Mouse (Mus musculus): ENCODE results near the gene Fyb.

Gene Fyb

DNA sequence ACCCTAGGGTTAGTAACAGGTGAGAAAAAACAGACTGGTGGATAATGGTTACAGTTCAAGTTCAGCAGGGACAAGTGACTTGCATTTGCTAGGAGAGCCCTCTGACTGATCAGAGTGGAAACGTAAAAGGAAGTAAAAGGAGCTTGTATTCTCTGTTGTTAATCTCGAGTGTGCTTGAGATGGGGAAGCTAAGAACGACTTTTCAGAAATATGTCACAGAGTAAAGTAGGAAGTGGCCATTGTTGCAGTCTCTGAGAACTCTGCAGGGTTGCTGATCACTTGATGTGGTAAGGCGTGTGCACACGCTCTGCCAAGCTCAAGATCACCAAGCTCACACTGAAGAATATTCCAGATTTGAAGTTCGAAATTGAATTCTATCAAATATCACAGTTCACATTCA is 78.7 kb downstream of the Fyb start:
- no peak for DNase-seq

DNA sequence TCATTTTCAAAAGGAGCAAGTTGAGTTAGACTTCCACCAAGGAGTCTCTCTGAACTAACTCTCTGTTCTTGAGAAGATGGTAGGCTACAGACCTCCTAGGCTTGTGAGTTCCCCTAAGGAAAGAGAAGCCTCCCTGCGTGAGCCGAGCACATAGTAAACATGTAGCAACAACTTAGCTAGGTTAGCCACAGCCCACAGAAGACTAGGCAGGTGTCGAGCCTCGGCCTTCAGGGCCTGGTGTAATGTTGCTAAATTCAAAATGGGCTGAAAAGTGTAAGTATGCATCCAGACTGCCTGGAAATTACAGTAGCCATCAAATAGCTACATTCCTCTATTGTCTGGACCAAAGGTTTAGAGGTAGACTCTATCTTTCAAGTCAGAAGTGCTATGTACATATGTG is 79.3 kb downstream of the Fyb start:
- DNase-seq: no peak

DNA sequence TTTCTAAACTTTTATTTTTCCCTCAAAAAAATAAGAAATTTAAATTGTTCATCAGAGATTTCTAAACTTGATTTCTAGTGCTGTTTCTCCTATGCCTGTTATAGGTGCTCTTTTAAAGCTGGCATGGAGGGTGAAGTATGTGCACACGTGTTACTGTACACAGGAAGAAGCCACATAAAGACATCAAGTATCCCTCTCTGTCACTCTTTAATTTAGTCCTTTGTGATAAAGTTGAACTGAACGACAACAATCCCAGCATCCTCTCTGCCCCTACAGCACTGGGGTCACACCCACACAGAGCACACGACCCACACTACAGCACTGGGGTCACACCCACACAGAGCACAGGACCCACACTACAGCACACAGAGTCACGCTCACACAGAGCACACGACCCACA is 88.0 kb downstream of the Fyb start:
- DNase-seq: no peak

DNA sequence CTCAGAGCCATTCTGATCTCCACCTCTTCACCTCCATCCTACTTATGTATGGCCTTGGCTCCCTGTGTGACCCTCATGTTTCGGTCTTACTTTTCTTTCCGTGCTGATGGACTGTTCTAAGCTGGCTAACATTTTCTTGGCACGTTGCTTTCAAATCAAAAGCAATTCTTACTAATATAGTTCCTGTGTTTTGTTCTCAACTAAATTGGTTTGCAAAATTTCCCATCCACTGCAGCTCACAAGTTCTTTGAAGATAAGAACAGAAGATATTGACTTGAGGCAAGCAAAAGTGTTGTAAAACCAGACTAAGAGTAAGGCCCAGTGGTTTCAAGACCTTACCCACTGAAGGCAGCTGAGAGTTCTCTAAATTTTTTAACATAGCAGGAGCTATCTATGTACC is 90.2 kb downstream of the Fyb start:
- no peak for DNase-seq

DNA sequence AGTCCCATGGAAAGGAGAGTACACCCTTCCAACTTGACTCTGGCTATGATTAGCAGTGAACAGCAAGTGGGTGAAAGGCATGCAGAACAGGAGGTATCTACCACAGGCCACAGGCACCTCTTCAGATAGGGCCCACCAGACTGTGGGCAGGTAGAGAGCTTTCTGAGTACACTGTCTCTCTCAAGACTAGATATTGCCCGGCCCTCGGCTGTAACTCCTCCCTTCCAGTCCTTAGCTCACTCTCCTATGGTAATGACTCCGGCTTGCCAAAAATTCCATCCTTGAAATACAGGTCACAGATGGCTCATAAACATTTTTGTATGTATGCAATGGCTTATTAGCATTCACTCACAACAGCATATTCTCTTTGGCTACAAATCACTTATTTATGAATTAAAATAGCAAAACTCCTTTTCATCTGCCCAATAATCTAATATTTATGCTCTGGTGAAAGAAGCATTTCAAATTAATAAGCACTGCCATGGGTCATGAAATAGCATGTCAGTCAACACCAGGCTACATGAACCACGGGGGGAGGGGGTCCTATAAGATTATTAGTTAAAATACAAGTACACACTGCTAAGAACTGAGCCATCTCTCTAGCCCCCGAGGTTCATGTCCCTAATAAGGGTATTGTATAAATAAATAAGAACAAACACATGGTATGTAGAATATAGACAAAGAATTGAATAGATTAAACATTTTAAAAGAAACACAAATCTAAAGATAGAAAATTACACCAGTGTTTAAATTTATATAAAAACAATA is 93.9 kb downstream of the Fyb start:
- no peak for DNase-seq

DNA sequence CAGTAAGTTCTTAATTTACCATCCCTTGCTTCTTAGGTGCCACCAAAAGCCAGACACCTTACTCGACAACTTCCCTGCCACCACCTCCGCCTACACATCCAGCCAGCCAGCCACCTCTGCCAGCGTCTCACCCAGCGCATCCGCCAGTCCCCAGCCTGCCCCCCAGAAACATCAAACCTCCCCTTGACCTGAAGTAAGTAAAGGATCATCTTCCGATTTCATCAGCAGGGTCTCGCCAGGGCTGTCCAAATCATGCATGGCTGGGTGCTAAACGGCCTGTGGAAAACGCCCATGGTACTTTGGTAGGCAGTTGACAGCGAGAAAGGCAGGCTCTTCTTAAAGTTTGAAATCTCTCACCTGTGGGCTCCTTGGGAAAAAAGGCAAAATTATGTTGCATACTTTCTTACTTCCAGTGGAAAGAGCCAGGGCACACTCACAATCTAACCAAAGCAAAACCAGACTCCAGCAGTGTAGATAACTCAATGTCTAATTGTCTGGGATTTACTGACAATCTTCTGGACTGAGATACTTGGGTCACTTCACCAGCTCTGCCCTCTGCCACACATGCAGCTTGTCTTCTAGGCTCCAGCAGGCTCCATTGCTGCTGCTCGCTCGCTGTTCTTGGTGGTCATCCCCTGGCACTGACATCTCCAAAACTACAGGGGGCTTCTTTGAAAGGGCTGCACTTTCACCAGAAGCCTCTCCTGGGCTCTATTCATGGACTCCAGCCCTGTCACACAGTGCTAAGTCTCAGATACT is 97.1 kb downstream of the Fyb start:
- no peak for DNase-seq

DNA sequence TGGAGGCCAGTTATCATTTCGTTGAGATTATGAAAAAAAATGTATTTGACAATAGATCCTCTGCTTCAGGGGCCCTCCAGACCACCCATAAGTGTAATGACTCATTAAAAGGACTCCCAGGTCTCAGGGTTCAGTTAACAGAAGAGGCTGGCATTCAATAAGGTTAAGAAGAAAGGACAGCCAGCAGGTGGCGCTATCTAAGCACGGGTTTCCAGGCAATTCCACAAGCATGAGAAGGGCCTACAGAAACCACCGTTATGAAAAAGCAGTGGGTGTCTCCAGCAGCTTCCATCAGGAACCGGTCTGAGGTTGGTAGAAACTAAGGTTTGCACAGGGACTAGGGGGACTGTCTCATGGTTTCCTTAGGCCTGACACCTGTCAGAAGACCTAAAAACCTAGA is 99.9 kb downstream of the Fyb start:
- DNase-seq: peak; percentile 76 to 80

DNA sequence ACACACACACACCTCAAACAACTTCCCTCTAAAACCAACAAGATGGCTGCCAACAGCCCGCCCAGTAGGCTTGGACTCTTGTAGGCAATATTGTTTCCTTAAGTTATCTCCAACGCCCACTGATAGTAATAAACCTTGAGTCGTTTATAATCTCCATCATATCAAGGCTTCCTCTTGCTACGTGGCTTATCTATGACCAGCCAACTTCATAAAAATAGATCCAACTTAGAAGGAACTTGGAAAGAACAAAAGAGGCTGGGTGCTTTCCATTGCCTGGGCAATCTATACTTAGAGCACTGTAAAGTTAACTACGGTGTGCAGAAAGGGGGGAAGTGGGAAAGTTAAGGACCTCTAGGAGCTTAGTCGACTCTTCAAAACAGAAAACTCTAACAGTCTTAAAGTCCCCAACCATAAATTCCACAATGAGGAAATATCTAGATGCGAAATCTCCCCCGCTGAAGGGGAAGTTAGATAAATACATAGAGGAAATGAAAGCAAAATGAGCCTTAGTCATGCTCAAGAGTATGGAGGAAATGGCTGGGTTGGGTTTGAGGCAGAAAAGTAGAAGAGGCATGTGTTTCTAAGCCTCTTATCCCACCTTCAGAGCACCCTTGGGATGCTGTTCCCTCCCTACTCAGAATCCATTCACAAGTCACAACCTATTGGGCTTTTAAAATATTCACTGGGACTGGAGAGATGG is 101.0 kb downstream of the Fyb start:
- DNase-seq: no peak

DNA sequence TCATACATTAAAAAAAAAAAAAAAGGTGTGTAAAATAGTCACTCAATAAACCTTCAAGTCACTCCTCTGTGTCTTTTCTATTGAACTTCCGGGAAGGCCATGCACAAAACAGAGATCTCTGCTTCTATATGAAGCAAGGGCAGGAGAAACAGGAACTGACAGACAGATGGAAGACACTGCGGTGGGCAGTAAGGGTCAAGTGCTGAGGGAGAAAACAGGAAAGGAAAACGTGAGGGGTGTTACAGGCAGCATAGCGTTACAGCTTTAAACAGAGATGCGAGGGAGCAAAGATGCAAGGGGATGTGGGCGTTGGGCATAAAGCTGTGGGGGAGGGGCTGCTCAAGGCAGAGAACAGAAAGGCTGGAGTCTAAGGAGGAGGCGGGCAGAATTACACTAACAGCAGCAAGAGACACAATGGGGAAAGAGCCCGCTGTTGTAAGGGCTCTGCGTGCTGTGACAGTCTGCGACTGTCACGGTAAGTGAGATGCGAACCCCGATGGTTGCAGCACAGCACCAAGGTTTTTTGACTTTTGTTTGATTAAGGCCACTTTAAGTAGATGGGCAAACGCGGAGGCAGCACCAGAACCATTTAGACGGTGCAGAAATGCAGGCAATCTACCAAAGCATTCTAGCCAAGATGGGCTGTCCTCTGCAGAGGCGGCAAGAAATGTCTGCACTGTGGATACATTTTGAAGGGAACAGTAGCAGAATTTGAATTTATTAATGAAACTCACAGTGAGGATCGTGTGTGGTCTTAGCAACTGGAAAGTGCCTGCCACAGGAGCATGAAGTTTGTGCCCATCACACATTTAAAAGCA is 101.9 kb downstream of the Fyb start:
- DNase-seq: no peak

DNA sequence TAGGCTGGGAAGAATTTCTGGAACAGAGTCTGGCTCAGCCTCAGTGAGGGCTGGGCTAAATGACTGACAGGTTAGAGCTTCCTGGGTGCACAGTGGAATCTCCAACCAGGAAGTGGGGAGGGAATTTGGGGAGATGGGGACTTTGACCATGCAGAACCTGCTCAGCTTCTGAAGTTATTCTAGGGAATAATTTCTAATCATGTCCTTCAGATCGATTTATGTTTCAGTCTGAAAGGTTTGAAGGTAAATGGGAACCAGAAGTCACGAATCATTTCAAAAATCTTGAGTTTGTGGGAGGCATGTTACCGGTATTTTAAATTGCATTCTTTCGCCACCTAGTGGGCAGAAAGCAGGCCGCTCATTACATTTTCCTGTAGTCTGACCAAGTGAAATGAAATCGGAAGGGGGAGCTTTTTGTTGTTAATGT is 103.0 kb downstream of the Fyb start:
- DNase-seq: peak; percentile 50 to 58

DNA sequence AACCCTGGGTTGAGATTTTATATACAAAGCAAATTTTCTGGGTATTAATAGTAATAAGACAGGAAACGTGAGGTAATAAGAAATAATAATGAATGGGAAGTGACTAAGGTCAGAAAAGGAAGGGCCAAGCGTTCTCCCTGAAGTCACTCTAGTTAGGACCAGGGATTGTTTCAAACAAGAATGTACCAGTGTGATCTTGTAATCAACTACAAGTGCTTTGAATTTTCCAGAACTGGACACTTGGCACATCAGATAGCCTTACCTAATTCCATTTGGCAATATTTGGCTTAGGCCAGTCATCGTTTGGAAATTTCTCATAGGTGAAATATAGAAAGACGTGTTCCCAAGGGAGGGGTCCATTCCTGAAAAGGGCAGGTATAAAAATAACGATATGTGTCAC is 103.5 kb downstream of the Fyb start:
- no peak for DNase-seq

DNA sequence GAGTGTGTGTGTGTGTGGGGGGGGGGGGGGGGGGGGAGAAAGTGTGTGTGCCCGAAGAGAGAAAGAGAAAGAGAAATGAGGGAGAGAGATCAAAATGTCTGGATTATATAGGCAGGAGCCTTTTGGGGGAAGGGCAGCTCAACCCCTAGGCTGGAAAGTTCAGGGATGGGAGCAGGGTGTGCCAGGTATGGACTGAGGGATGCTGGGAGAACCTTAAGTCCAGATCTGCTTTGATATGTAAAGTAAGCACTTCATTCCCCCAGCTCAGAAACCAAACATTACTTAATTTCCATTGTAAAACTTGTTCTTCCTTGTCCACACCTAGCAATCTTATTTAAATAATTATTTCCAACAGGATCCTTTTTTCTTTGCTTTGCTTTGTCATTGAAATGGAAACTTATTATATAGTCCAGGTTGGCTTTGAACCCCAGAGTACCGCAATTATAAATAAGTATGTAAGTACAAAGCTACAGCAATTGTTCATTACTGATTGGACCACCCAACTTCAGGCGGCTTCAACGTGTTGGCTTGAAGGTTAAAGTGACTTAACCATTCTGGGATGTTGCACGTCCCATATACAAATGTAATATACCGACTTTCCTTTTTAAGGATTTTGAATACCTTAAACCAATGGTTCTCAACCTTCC is 105.9 kb downstream of the Fyb start:
- no peak for DNase-seq

DNA sequence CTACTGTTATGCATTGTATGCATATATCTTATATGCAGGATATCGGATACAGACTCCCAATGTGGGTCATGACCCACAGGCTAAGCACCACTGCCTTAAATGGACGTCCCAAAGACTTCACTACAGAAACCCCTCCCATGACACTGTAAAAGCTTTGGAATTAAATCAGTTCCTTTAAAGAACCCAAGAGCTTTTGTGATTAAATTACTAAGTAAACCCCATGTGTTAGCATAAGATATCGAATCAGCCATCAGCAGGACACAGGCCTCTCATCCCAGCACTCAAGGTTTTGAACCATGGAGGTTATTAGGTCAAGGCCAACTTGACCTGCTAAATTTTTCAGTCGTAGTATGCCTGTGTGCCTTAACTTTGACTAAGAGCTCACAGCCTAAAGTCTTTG is 106.5 kb downstream of the Fyb start:
- DNase-seq: no peak

DNA sequence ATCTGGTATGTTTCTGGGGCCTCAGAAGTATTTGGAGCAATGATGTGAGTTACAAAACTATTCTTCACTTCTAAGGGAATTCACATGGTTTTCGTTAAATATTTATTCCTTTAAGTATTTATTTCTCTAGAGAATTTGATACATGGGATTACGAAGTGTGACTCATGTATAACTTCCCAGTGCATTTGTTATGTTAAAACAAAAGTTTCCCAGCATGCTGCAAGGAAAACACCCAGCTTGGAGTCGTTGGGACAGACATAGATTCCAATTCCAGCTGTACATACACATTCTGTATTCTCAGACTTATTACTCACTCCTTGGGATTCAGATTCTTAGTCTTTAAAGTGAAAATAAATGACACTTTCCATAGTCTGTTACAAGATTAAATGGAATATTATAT is 112.8 kb downstream of the Fyb start:
- DNase-seq: no peak

DNA sequence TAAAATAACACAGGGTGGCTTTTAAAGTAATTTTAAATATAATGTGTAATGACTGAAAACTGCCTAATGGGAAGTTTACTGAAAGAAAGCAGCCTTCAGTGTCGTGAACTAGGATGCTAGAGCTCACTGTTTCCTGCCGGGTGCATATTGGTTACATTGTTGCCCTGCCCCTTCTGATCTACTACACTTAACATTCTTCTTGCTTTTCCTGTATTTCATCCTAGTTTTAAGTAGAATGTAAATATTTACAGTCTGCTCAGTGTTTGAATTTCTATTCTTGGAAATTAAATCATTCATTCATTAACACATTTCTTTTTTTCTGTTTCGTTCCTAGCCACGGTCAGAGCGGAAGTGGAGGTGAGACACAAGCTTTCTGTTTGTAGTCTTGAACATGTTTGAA is 119.6 kb downstream of the Fyb start:
- DNase-seq: no peak

DNA sequence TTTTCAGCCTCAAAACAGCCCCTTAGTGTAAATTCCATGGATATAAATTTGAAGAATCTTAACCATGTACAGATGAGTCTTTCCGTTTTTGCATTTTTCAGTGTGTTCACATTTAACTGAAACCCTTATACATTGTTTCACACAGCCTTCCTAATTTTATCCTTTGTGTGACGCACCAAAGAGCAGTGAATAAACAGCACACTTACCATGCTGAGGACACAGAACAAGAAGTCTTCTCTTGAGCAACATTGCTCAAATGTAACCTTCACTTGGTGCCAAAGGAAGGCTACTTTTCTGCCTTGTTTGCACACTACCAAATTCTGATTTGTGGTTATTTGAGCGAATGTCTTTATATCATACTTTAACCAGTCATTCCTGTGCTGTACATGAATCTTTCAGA is 122.8 kb downstream of the Fyb start:
- DNase-seq: no peak

DNA sequence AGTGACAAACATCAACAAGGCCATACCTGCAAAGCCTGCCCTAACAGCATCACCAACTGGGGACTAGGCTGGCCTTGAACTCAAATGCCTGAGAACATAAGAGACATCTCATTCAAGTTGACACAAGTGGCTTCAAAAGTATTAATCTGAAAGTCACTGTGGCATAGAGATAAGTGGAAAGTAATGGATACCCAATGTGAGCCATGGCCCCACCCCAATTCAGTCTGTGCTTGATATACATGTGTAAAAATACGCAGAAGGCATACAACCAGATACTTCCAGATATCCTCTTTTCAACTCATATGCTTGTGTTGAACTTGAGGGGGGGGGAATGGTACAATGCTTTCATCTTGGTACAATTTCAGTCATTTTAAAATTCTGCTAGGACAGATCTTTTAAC is 124.4 kb downstream of the Fyb start:
- DNase-seq: no peak

DNA sequence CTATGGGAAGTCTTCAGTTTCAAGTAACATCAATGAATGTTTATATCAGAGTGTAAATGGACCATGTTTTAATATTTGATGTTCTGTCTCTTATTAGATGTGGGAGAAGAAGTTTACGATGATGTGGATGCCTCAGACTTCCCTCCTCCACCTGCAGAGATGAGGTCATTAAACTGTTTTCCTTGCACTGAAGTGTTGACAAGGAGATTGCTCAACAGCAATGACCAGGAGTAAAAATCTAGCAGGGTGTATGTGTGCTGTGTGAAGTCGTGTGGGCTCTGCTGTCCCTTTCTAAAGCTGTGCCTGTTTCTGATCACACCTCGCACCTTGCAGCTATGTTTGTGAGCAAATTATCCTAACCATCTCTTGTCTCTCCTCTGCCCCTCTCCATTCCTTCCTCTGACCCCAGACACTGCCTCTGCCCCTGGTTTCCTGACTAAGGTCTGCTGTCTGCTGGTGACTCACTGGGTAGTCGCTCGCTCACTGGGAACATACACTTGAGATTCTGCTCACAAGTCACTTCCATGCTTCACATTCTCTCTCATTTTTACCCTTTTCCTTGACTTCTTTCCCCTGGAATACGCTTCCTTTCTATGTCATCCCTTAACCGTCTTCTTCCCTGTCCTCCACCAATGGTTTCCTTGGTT is 126.2 kb downstream of the Fyb start:
- peak in 1 of 2 experiments; percentile 47 for DNase-seq

DNA sequence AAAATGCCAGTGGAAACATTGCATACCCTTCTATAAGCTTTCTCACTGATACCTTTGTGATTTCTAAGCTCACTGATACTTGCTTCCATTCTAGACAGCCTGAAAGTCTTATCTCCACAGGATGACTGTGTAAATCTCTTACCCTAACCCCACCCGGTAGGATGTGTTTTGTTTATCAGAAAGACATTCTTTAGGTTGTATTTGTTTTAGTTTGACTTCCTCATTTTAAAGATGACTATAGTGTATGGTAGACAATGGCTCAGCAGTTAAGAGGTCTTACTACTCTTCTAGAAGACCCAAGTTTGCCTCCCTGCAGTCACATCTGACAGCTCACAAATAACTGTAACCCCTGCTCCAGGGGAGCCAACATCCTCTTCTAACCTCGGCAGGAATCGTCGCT is 130.4 kb downstream of the Fyb start:
- DNase-seq: no peak

DNA sequence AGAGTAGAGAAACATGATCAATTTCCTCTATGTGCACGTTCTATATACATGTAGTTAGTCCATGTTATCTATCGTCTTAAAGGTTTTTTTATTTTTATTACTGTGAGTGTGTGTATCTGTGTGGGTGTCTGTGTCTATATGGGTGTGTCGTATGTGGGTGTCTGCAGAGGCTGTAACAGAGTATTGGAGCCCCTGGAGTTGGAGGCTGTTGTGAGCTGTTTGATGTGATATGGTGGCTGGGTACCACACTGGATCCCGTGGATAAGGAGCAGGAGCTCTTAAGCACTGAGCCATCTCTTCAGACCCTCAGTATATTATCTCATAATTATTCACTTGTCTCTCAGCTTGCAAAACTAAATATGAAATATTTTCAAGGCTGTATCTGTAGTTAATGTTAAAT is 135.4 kb downstream of the Fyb start:
- DNase-seq: no peak

DNA sequence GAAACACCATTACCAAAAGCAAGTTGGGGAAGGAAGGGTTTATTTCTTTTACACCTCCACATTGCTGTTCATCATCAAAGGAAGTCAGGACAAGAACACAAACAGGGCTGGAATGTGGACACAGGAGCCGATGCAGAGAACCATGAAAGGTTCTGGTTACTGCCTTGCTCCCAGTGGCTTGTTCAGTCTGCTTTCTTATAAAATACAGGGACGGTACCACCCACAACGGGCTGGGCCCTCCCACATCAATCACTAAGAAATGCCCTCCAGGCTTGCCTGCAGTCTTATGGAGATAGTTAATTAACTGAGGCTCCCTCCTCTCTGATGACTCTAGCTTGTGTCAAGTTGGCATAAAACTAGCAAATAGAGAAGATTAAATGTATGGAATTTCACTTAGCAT is 139.3 kb downstream of the Fyb start:
- DNase-seq: no peak

DNA sequence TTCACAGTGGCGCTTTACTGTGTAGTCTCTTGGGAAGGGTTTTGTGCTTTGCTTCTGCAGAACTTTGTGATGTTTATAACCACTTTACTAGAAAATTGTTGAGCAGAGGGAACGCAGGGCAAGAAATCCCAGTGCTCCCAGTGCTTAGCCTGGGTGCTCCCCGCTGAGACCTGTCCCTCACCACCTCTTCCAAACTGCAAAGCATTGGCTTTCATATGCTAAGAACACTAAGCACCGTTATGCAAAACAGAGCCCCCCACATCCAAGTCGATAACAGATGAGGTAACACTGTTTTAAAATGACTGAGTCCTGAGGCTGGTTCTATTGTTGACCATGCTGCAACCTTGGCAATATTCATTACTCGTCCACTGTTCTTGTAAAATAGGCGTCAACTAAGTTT is 141.3 kb downstream of the Fyb start:
- no peak for DNase-seq
